Mouse (Mus musculus): ENCODE results near the gene Folh1. TPM values are rescaled to one million over a fixed set of nuclear protein-coding genes. Genes with fewer than 3 reads are reported as not detected.
"Not testable (repeated sequence)": the region's sequence is repeated elsewhere in the genome, so short reads cannot be mapped to it uniquely, and the experiment has no call there.

Gene Folh1
- polyA plus RNA-seq (2015; fragmentation: Nextera tagmentation; extraction: Ambion mirVana) = 0.15 and 0.18 TPM in 2 replicates

- H3K4me3 ChIP-seq = no peak within 1 kb of the TSS
- H3K4me1 ChIP-seq = no peaks in the 10 kb centered on the region
- H3K9ac ChIP-seq = no peak within 1 kb of the TSS
- peak within 1 kb of the TSS; percentile 31; the same call in 1 of the 2 replicates for H3K4me2 ChIP-seq
- no peaks in the 10 kb centered on the region for H3K9me3 ChIP-seq
- no peak within 1 kb of the TSS for H3K27ac ChIP-seq
- 8% methylated on average over 11 of the region's 11 CpGs for WGBS
- H3K27me3 ChIP-seq = no peaks in the 10 kb centered on the region
- no peaks in the 10 kb centered on the region for H3K36me3 ChIP-seq
- no peak for ATAC-seq (ENCODE audit: borderline replicate concordance, extremely low read depth, low FRiP score, low TSS enrichment)
Observed at GRCm38 (mm10) chr7:86775617-86776325, at the start of gene Folh1. Gene Folh1 (minus strand): TSS chr7:86775943.

- H3K27me3 ChIP-seq = no peaks in the 10 kb centered on the region
- H3K36me3 ChIP-seq = no peaks in the 10 kb centered on the region
- no peak overlapping the region for H3K4me2 ChIP-seq
- ATAC-seq (ENCODE audit: borderline replicate concordance, extremely low read depth, low FRiP score, low TSS enrichment) = no peak
- H3K4me1 ChIP-seq = no peaks in the 10 kb centered on the region
- 48% methylated on average over 1 of the region's 1 CpGs for WGBS
- no peak overlapping the region for H3K9ac ChIP-seq
- no peak overlapping the region for H3K27ac ChIP-seq
- no peaks in the 10 kb centered on the region for H3K9me3 ChIP-seq
- no peak overlapping the region for H3K4me3 ChIP-seq
Observed at GRCm38 (mm10) chr7:86816466-86816865, 40.7 kb upstream of the Folh1 start.

- not testable (repeated sequence) for H3K9ac ChIP-seq; H3K4me1 ChIP-seq; H3K4me2 ChIP-seq; H3K4me3 ChIP-seq; H3K27ac ChIP-seq; H3K27me3 ChIP-seq; H3K36me3 ChIP-seq; H3K9me3 ChIP-seq; ATAC-seq (ENCODE audit: borderline replicate concordance, extremely low read depth, low FRiP score, low TSS enrichment)
- whole genome bisulfite sequencing = 87% methylated on average over 6 of the region's 6 CpGs
Observed at GRCm38 (mm10) chr7:86815716-86816115, 40.0 kb upstream of the Folh1 start.

- not testable (repeated sequence) for H3K36me3 ChIP-seq; H3K4me2 ChIP-seq; H3K27ac ChIP-seq; H3K27me3 ChIP-seq; H3K4me3 ChIP-seq; H3K9me3 ChIP-seq; ATAC-seq (ENCODE audit: borderline replicate concordance, extremely low read depth, low FRiP score, low TSS enrichment); H3K9ac ChIP-seq; H3K4me1 ChIP-seq
- WGBS = 81% methylated on average over 5 of the region's 5 CpGs
Observed at GRCm38 (mm10) chr7:86815241-86815640, 39.5 kb upstream of the Folh1 start.

- ATAC-seq (ENCODE audit: borderline replicate concordance, extremely low read depth, low FRiP score, low TSS enrichment) = no peak
- Histone ChIP-seq H3K36me3 (no peaks in the 10 kb centered on the region), H3K4me2 (no peak within 1 kb of the TSS)
Observed at GRCm38 (mm10) chr7:86794727-86795126, 19.0 kb upstream of the Folh1 start, which contains the start of gene Vmn2r77. Gene Vmn2r77 (plus strand): TSS chr7:86795027.

GRCm38 (mm10) chr7:86771621-86772020, 4.1 kb downstream of the Folh1 start:
- WGBS = 73% methylated on average over 3 of the region's 3 CpGs
- Histone ChIP-seq H3K36me3 (no peaks in the 10 kb centered on the region), H3K4me1 (no peaks in the 10 kb centered on the region), H3K4me3 (no peak overlapping the region), H3K9me3 (no peaks in the 10 kb centered on the region), H3K9ac (no peak overlapping the region), H3K27ac (no peak overlapping the region), H3K4me2 (no peak overlapping the region), H3K27me3 (no peaks in the 10 kb centered on the region)
- ATAC-seq (ENCODE audit: borderline replicate concordance, extremely low read depth, low FRiP score, low TSS enrichment) = no peak

More at GRCm38 (mm10) chr7:86794727-86795126, 19.0 kb upstream of the Folh1 start, which contains the start of gene Vmn2r77:
- Histone ChIP-seq H3K4me3 (no peak within 1 kb of the TSS), H3K27ac (no peak within 1 kb of the TSS), H3K9me3 (no peaks in the 10 kb centered on the region), H3K27me3 (no peaks in the 10 kb centered on the region), H3K9ac (no peak within 1 kb of the TSS), H3K4me1 (no peaks in the 10 kb centered on the region)

- no peak for ATAC-seq (ENCODE audit: borderline replicate concordance, extremely low read depth, low FRiP score, low TSS enrichment)
- no peaks in the 10 kb centered on the region for H3K9me3 ChIP-seq
- H3K4me1 ChIP-seq = no peaks in the 10 kb centered on the region
- H3K4me3 ChIP-seq = no peak overlapping the region
- no peak overlapping the region for H3K9ac ChIP-seq
- H3K27ac ChIP-seq = no peak overlapping the region
- H3K4me2 ChIP-seq = no peak overlapping the region
- no peaks in the 10 kb centered on the region for H3K36me3 ChIP-seq
- H3K27me3 ChIP-seq = no peaks in the 10 kb centered on the region
Observed at GRCm38 (mm10) chr7:86764628-86765027, 11.1 kb downstream of the Folh1 start.

- Histone ChIP-seq H3K4me2 (no peak overlapping the region), H3K9me3 (no peaks in the 10 kb centered on the region), H3K27me3 (no peaks in the 10 kb centered on the region), H3K9ac (no peak overlapping the region), H3K36me3 (no peaks in the 10 kb centered on the region), H3K4me1 (no peaks in the 10 kb centered on the region), H3K27ac (no peak overlapping the region), H3K4me3 (no peak overlapping the region)
- no peak for ATAC-seq (ENCODE audit: borderline replicate concordance, extremely low read depth, low FRiP score, low TSS enrichment)
- 73% methylated on average over 1 of the region's 1 CpGs for WGBS
Observed at GRCm38 (mm10) chr7:86760751-86761150, 15.0 kb downstream of the Folh1 start.

- Histone ChIP-seq H3K4me2 (no peak overlapping the region), H3K9me3 (no peaks in the 10 kb centered on the region), H3K27me3 (no peaks in the 10 kb centered on the region), H3K9ac (no peak overlapping the region), H3K27ac (no peak overlapping the region), H3K4me1 (no peaks in the 10 kb centered on the region), H3K4me3 (no peak overlapping the region), H3K36me3 (no peaks in the 10 kb centered on the region)
- no peak for ATAC-seq (ENCODE audit: borderline replicate concordance, extremely low read depth, low FRiP score, low TSS enrichment)
Observed at GRCm38 (mm10) chr7:86725013-86725412, 50.7 kb downstream of the Folh1 start.

GRCm38 (mm10) chr7:86688030-86688429, 87.7 kb downstream of the Folh1 start, which contains the start of gene Olfr292:
Gene Olfr292 (plus strand): TSS chr7:86688330.
- Histone ChIP-seq H3K4me2 (no peak within 1 kb of the TSS), H3K27me3 (no peaks in the 10 kb centered on the region), H3K27ac (no peak within 1 kb of the TSS), H3K4me1 (no peaks in the 10 kb centered on the region), H3K9ac (no peak within 1 kb of the TSS), H3K4me3 (no peak within 1 kb of the TSS), H3K36me3 (no peaks in the 10 kb centered on the region), H3K9me3 (no peaks in the 10 kb centered on the region; the same call in 1 of the 2 replicates)
- no peak for ATAC-seq (ENCODE audit: borderline replicate concordance, extremely low read depth, low FRiP score, low TSS enrichment)

Measured in lung, embryonic 15.5 days (tissue).